Mouse (Mus musculus): ENCODE results near the gene Cfdp1. TPM values are rescaled to one million over a fixed set of nuclear protein-coding genes. Genes with fewer than 3 reads are reported as not detected.

Cfdp1 gene
- total RNA-seq, 1 experiment = 190 TPM

GRCm38 (mm10) chr8:111768651-111769050 is 85.4 kb downstream of the Cfdp1 start:
- Histone ChIP-seq H3K4me3 (ENCODE audit: insufficient read depth in 1 of 2, low read depth in 1 of 2, low read length in 2 of 2, poor library complexity in 1 of 2, severe bottlenecking in 1 of 2) (0 out of 4 replicates have a peak overlapping the region, but pooled peaks of 1 of the 2 experiments have one; percentile 25), H3K9me3 (ENCODE audit: control insufficient read depth, insufficient read depth, low read depth, low read length) (no peaks in the 10 kb centered on the region), H3K4me1 (ENCODE audit: control insufficient read depth in 2 of 2, insufficient read depth in 2 of 2, low read length in 2 of 2, poor library complexity in 1 of 2) (peaks cover 14 to 30% of the 10 kb centered on the region in 2 experiments; a peak in 3 of 4 replicates), H3K36me3 (ENCODE audit: control insufficient read depth, insufficient read depth, low read length, poor library complexity, severe bottlenecking) (peaks cover 16% of the 10 kb centered on the region), H3K9ac (ENCODE audit: insufficient read depth, low read depth, low read length, poor library complexity, severe bottlenecking) (peak overlapping the region; percentile 30; the same call in 1 of the 2 replicates), H3K27ac (ENCODE audit: insufficient read depth, low read depth, low read length, poor library complexity, severe bottlenecking) (peak overlapping the region; percentile 76; the same call in 1 of the 2 replicates)
- in situ Hi-C loops (cut with MboI; ENCODE audit: low sequenced_read_pairs in 2 of 2, unreplicated experiment in 2 of 2) = no loop called here
- no peak for DNase-seq (ENCODE audit: low read depth, low spot score)
- no peak for TF ChIP-seq HCFC1 (IDR thresholded peaks at IDR 0.05; ENCODE audit: borderline replicate concordance, insufficient read depth, low read length)
- no peak for TF ChIP-seq ZC3H11A (IDR thresholded peaks at IDR 0.05; ENCODE audit: borderline replicate concordance, low read depth, low read length)
- TF ChIP-seq CHD2 (IDR thresholded peaks at IDR 0.05; ENCODE audit: low read depth, low read length) = no peak
- TF ChIP-seq MAFK (IDR thresholded peaks at IDR 0.05; ENCODE audit: insufficient read depth, low read depth, low read length) = no peak
- no peak for TF ChIP-seq ZNF384 (IDR thresholded peaks at IDR 0.05; ENCODE audit: low read depth, low read length)

- in situ Hi-C loops (cut with MboI; ENCODE audit: low sequenced_read_pairs in 2 of 2, unreplicated experiment in 2 of 2) = no loop called here
- DNase-seq (ENCODE audit: low read depth, low spot score) = peak; percentile 71
- Histone ChIP-seq H3K4me1 (ENCODE audit: control insufficient read depth in 2 of 2, insufficient read depth in 2 of 2, low read length in 2 of 2, poor library complexity in 1 of 2) (peaks cover 17 to 27% of the 10 kb centered on the region in 2 experiments), H3K27ac (ENCODE audit: insufficient read depth, low read depth, low read length, poor library complexity, severe bottlenecking) (peak overlapping the region; percentile 82; the same call in 1 of the 2 replicates), H3K4me3 (ENCODE audit: insufficient read depth in 1 of 2, low read depth in 1 of 2, low read length in 2 of 2, poor library complexity in 1 of 2, severe bottlenecking in 1 of 2) (no peak overlapping the region; a peak in 1 of 4 replicates), H3K36me3 (ENCODE audit: control insufficient read depth, insufficient read depth, low read length, poor library complexity, severe bottlenecking) (peaks cover 12% of the 10 kb centered on the region; the same call in 1 of the 2 replicates), H3K9me3 (ENCODE audit: control insufficient read depth, insufficient read depth, low read depth, low read length) (no peaks in the 10 kb centered on the region), H3K9ac (ENCODE audit: insufficient read depth, low read depth, low read length, poor library complexity, severe bottlenecking) (no peak overlapping the region)
- TF ChIP-seq HCFC1 (IDR thresholded peaks at IDR 0.05; ENCODE audit: borderline replicate concordance, insufficient read depth, low read length) = no peak
- TF ChIP-seq ZNF384 (IDR thresholded peaks at IDR 0.05; ENCODE audit: low read depth, low read length) = no peak
- no peak for TF ChIP-seq CHD2 (IDR thresholded peaks at IDR 0.05; ENCODE audit: low read depth, low read length)
- TF ChIP-seq MAFK (IDR thresholded peaks at IDR 0.05; ENCODE audit: insufficient read depth, low read depth, low read length) = no peak
- TF ChIP-seq ZC3H11A (IDR thresholded peaks at IDR 0.05; ENCODE audit: borderline replicate concordance, low read depth, low read length) = no peak
Measured at GRCm38 (mm10) chr8:111765616-111766015, 88.5 kb downstream of the Cfdp1 start.

- no peak overlapping the region; the same call in 1 of the 2 replicates for H3K9ac ChIP-seq (ENCODE audit: insufficient read depth, low read depth, low read length, poor library complexity, severe bottlenecking)
- in situ Hi-C loops (cut with MboI; ENCODE audit: low sequenced_read_pairs in 2 of 2, unreplicated experiment in 2 of 2) = no loop called here
Measured at GRCm38 (mm10) chr8:111765096-111765495, 89.0 kb downstream of the Cfdp1 start.

GRCm38 (mm10) chr8:111760708-111761107 is 93.4 kb downstream of the Cfdp1 start:
- no peak overlapping the region for H3K27ac ChIP-seq (ENCODE audit: insufficient read depth, low read depth, low read length, poor library complexity, severe bottlenecking)
- no peak for TF ChIP-seq MAFK (IDR thresholded peaks at IDR 0.05; ENCODE audit: insufficient read depth, low read depth, low read length)
- no peak for TF ChIP-seq HCFC1 (IDR thresholded peaks at IDR 0.05; ENCODE audit: borderline replicate concordance, insufficient read depth, low read length)
- no peak for TF ChIP-seq ZC3H11A (IDR thresholded peaks at IDR 0.05; ENCODE audit: borderline replicate concordance, low read depth, low read length)
- TF ChIP-seq CHD2 (IDR thresholded peaks at IDR 0.05; ENCODE audit: low read depth, low read length) = no peak
- TF ChIP-seq ZNF384 (IDR thresholded peaks at IDR 0.05; ENCODE audit: low read depth, low read length) = no peak
- DNase-seq (ENCODE audit: low read depth, low spot score) = no peak

More at GRCm38 (mm10) chr8:111765096-111765495, 89.0 kb downstream of the Cfdp1 start:
- Histone ChIP-seq H3K27ac (ENCODE audit: insufficient read depth, low read depth, low read length, poor library complexity, severe bottlenecking) (peak overlapping the region; percentile 82), H3K4me1 (ENCODE audit: control insufficient read depth in 2 of 2, insufficient read depth in 2 of 2, low read length in 2 of 2, poor library complexity in 1 of 2) (peaks cover 16 to 30% of the 10 kb centered on the region in 2 experiments), H3K9me3 (ENCODE audit: control insufficient read depth, insufficient read depth, low read depth, low read length) (no peaks in the 10 kb centered on the region), H3K4me3 (ENCODE audit: insufficient read depth in 1 of 2, low read depth in 1 of 2, low read length in 2 of 2, poor library complexity in 1 of 2, severe bottlenecking in 1 of 2) (no peak overlapping the region), H3K36me3 (ENCODE audit: control insufficient read depth, insufficient read depth, low read length, poor library complexity, severe bottlenecking) (peaks cover 12% of the 10 kb centered on the region; the same call in 1 of the 2 replicates)
- DNase-seq (ENCODE audit: low read depth, low spot score) = no peak
- TF ChIP-seq MAFK (IDR thresholded peaks at IDR 0.05; ENCODE audit: insufficient read depth, low read depth, low read length) (no peak), ZNF384 (IDR thresholded peaks at IDR 0.05; ENCODE audit: low read depth, low read length) (no peak), HCFC1 (IDR thresholded peaks at IDR 0.05; ENCODE audit: borderline replicate concordance, insufficient read depth, low read length) (no peak), CHD2 (IDR thresholded peaks at IDR 0.05; ENCODE audit: low read depth, low read length) (no peak), ZC3H11A (IDR thresholded peaks at IDR 0.05; ENCODE audit: borderline replicate concordance, low read depth, low read length) (no peak)

More at GRCm38 (mm10) chr8:111760708-111761107, 93.4 kb downstream of the Cfdp1 start:
- Histone ChIP-seq H3K4me3 (ENCODE audit: insufficient read depth in 1 of 2, low read depth in 1 of 2, low read length in 2 of 2, poor library complexity in 1 of 2, severe bottlenecking in 1 of 2) (no peak overlapping the region), H3K36me3 (ENCODE audit: control insufficient read depth, insufficient read depth, low read length, poor library complexity, severe bottlenecking) (no peaks in the 10 kb centered on the region), H3K9ac (ENCODE audit: insufficient read depth, low read depth, low read length, poor library complexity, severe bottlenecking) (no peak overlapping the region), H3K4me1 (ENCODE audit: control insufficient read depth in 2 of 2, insufficient read depth in 2 of 2, low read length in 2 of 2, poor library complexity in 1 of 2) (peaks cover 7 to 14% of the 10 kb centered on the region in 2 experiments; a peak in 3 of 4 replicates), H3K9me3 (ENCODE audit: control insufficient read depth, insufficient read depth, low read depth, low read length) (no peaks in the 10 kb centered on the region)
- in situ Hi-C loops (cut with MboI; ENCODE audit: low sequenced_read_pairs in 2 of 2, unreplicated experiment in 2 of 2) = no loop called here
